Mouse (Mus musculus): ENCODE data around the gene Ncoa5.

Ncoa5 gene

DNA sequence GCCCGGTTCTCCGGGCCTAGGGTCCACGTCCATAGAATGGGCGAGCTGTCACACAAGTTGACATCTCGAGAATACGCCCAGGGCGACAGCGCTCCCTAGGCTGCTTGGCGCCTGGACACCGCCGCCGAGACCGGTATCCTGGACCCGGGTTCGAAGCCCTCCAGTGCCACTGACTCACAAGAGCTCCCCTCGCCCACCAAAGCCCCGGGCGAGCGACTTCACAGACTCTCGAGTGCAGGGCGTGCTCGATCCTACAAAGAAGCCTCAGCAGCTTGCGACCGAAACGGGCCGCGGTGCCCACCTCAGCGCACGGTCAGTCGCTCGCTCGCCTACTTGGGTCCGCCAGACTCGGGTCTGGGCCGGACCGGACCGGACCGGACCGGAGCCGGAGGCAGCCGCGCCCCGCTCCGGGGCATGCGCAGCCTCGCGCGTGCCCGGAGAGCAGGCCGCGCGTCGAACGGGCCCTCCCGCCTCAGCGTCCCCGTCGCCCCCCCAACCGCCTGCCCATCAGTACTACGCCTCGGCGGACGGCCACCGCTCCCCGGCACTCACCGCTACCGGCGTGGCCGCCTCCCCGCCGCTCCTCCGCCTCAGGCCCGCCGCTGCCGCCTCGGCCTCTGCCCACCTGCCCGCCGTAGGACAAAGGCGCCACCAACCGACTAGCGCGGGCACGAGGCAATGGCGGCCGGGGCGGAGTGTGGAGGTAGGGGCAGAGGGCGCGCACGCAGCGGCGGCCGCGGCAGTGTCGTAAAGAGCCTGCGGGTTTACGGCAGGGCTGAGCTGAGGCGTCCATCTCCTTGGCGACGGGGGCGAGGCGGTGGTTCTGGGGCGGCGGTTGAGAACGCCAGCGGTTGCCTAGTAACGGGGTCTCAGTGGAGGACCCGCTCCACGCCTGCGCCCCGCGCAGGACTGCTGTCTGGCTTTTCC, at the start of gene Ncoa5:
TSS of gene Ncoa5 (minus strand) at position 737 of the 927 bp plus-strand sequence.
- peak; percentile 98 for DNase-seq (ENCODE audit: low read depth, low spot score)

DNA sequence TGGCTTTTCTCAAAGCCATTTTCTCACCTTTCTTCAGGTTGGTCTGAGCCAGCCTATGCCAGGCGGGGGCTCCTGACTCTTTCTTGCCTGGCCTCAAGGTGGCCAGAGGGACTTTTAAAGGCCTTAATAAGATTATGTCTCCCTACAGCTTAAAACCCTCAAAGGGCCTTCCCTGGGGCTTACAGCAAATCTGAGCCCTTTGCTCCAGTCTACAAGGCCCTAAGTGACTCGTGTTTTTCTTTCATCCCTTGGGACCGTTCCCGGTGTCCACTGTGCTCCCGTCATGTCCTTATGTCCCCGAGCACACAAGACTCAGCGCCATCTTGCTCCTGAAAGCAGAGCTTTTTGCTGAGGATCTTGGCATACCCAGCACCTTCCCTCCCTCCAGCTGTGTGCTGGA, 46.6 kb upstream of the Ncoa5 start:
- no peak for DNase-seq (ENCODE audit: low read depth, low spot score)

DNA sequence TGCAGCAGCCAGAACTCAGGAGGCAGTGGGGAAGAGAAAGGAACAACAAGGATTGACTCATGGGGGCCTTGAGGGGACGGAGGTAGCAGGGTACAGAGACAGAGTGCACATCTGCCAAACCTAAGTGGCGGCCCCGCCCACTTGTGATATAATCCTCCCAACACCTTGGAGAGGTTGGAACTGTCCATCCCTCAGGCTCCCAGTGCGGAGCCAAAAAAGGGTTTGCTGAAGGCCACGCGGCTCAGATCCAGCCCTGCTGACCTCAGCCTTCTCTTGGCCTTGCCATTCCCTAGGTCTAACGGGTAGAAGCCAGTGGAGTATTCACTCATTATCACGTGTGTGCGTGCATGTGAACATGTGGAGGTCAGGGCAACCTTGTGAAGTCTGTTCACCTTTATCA, 46.0 kb upstream of the Ncoa5 start:
- DNase-seq (ENCODE audit: low read depth, low spot score) = no peak

DNA sequence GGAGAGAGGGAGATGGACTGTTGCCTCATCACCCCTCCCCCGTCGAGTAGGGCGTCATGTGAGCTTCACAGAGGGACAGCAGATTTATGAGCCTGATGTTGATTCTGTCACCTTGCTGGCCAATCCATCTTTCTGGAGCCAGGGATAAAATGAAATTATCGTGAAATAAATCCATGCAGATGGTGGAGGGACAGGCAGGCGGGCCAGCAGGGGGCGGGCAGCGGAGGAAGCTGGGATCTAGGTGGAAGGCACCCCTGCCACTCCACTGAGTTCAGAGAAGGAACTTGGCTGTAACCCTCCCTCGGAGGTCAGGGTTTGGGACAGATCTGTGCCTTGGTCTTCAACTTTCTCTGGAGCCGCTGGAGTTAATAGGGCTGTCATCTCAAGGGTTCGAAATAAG, 43.9 kb upstream of the Ncoa5 start:
- DNase-seq (ENCODE audit: low read depth, low spot score) = no peak

DNA sequence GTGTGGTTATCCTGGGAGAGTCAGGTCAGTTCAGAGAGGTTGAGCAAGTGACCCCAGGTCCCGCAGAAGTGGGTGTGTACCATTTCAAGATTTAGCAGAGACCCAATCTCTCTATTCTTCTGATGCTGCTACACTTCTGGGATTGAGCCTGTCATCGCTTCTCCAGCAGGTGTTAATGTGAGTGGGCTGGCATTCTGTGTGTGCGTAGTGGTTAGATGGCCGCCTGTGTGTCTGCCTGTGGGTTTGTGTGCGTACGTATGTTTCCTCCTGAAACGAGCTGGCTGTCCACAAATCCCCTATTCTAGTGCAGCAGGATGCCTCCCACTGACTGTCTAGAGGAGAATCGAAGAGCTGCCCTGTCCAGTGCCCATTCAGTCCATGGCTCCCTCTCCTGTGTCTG, 43.4 kb upstream of the Ncoa5 start:
- DNase-seq (ENCODE audit: low read depth, low spot score) = no peak

DNA sequence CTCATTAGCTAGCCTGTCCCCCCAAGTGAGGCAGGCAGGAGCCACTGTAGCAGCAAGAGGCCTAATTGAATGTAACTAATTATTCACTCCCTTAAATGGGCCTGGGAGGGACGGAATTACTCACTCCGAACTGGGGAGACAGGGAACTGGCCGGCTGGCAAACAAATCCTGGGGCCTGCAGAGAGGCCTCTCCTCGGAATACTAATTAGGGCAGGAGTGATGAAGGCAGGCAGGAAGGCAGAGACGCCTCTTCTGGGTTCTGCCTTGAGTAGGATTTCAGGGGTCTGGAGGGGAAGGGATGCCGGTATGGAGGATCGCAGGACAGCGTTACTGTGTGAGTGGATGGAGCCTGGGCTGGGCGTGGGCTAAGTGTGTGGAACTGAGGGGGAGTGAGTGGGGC, 42.4 kb upstream of the Ncoa5 start:
- no peak for DNase-seq (ENCODE audit: low read depth, low spot score)

DNA sequence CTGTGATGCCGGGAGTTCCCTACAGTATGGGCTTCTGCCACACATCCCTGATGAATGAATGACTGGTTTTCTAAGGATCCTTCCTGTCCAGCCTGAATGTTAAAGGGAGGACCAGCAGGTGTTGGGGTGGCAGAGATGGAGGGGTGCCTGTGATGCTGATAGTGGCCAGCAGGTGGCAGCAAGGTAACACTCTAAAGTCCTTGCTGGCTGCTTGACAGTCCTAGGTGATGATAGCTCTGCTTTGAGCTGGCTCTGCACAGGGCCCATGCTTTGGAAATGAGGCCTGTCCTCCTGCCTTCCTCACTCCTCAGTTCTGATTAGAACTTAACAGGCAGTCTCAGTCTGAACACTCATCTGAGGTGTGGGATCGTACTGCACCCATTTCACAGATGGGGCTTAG, 40.3 kb upstream of the Ncoa5 start:
- peak; percentile 73 for DNase-seq (ENCODE audit: low read depth, low spot score)

DNA sequence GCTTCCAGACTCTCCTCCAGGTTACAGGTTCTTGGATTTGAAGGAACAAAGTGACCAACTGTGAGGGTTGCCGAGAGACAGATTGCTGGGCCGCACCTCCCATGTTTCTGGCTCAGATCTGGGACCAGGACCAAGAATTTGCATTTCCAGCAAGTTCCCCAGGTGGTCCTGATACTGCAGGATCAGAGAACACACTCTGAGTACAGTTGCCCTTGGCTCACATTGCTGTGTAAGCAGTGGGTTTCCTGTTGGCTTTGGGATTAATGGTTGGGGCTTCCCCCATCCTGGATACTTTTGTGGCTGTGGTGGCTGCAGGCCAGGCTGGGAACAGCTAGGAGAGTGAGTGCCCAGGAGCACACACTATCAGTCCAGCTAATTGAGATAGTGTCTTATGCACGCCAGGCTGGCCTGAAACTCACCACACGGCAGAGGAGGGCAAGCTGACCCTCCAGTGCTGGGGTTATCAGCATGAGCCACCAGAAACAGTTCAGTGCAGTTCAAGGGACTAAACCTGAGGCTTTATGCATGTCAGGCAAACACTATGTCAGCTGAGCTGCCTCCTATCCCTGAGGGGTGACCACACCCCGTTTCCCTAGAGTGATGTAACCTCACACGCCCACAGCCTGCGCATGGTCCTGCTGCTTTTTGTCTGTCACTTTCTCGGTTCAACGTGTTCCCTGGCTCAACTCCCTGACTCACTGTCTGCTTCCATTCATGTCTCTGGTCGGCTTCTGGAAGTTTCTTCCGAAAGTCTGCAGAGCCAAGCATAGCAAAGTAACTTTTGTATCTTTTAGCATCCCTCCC, 39.6 kb upstream of the Ncoa5 start:
- peak; percentile 34 for DNase-seq (ENCODE audit: low read depth, low spot score)

DNA sequence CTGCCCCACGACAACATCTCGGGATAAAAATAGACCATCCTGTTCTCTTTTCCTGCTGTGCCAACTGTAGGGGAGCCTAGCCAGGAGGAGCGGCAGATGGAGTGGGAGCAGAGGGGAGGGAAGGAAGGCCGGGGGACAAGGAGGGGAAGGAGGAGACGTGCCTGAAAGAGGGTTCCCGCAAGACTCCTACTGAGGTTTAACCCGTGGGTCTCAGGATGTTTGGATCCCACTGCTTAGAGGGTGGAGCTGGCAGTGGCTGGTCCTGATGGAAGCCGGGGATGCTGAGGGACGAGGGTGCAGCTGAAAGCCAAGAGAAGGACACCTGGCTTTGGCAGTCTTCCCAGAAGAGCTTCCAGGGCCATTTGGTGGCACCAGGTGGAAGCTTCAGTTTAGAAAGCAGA, 38.7 kb upstream of the Ncoa5 start:
- DNase-seq (ENCODE audit: low read depth, low spot score) = no peak

DNA sequence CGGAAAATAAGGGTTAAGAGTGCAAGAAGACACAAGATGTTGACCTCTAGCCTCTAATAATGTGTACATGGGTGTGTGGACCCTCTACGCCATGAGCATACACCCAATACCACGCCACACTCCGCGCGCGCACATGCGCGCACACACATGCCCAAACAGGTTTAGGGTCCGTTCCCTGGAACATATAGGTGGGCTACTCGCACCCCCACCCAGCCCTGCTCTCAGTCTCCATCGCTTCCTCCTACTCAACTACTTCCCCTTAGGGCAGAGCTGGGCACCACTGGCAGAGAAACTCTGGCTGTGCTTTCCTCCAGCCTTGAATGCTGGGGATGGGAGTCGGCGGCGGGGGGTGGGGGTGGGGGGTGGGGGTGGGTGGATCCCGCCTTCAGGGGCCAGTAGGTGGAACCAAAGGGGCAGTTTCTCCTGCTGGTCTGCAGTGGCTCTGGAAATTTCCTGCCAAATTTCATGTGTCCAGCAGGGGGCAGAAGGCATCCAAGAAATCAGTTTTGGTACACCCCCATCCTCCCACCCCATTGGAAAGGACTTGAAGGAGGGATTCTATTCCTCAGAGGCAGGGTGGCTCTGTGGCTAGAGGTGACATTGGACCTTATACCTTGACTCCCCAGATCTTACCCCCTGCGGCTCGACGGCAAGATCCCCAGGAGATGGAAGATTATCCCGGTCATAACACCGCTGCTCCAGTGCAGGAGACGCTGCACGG, 35.6 kb upstream of the Ncoa5 start:
- peak; percentile 84 for DNase-seq (ENCODE audit: low read depth, low spot score)

DNA sequence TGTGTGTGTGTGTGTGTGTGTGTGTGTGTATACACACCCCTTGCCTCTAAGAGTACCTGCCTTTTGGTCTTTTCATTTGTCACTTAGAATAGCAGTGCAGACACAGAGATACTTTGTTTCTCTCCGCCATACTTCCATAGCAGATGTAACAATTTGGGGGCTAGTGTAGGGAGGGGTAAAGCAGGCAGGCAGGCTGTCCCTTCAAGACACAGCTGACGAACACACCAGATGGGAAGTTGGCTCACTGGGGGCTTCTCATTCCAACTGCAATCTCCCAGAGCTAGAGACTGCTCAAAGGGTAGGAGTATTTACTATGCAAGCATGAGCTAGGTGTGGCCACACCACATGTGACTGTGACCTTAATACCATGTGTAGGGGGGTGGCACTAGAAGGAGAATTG, 34.1 kb upstream of the Ncoa5 start:
- no peak for DNase-seq (ENCODE audit: low read depth, low spot score)

DNA sequence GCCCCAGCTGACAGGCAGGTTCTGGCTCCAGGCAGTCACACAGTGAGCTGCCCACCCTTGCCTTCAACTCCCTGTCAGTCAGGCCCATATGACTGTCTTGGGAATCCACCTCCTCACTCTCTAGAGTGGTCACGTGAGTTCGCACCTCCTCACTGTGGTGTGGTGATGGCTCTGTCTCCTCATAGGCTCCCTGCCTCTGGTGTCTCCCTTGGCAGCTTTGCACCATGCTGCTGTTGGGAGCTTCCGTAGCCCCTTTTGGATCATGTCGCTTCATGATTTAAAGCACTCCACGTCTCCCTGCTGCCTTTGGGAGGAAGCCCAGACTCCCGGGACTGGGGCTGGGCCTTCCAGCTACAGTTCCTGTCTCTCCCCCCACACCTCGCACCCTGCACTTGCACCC, 29.8 kb upstream of the Ncoa5 start:
- DNase-seq (ENCODE audit: low read depth, low spot score) = no peak

DNA sequence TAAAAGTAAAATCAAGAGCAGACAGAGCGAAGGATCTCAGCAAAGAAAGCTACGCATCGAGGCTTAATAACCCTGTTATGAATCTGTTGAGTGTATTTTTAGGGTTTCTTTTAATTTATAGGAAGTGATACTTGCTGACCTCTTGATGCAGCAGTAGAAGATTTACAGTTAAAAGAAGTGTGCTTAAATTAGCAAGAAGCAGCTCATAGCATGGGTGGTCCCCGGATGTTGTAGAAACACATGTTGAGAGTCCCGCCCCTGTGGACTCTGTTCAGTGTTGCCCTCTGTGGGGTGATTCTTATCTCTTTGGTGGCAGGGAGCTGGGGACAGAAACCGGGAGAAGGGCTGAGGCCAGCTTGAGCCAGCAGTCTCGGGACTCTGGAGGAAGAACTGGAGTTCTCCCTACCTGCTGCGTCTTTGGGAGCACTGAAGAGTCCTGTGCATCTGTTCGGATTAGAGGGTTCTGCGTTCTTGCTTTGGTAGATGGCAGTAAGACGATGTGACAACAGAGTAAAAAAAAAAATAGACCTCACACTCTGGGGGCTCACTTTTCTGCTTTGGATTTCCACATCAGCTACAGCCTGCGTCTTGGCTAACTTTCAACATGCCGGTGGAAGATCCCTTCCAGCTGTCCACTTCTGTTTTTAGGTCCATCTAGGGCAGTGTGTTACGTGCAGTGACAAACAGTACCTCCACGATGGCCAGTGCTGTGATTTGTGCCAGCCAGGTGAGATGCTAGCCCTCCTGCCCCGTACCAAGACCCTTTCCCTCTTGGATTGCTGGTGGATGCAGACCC, 27.2 kb upstream of the Ncoa5 start:
- no peak for DNase-seq (ENCODE audit: low read depth, low spot score)

DNA sequence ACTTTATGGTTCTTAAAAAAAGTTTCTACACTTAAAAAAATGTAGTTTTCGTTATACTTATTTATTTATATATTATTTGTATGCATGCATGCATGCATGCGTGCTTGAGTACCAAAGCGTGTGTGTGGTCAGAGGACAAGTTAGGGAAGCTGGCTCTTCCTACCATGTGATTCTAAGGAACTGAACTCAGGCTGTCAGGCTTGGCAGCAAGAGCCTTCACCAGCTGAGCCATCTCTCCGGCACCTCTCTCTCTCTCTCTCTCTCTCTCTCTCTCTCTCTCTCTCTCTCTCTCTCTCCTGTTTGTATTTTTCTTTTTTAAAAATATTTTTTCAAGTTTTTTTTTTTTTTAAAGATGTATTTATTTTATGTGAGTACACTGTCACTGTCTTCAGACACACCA, 25.3 kb upstream of the Ncoa5 start:
- no peak for DNase-seq (ENCODE audit: low read depth, low spot score)

DNA sequence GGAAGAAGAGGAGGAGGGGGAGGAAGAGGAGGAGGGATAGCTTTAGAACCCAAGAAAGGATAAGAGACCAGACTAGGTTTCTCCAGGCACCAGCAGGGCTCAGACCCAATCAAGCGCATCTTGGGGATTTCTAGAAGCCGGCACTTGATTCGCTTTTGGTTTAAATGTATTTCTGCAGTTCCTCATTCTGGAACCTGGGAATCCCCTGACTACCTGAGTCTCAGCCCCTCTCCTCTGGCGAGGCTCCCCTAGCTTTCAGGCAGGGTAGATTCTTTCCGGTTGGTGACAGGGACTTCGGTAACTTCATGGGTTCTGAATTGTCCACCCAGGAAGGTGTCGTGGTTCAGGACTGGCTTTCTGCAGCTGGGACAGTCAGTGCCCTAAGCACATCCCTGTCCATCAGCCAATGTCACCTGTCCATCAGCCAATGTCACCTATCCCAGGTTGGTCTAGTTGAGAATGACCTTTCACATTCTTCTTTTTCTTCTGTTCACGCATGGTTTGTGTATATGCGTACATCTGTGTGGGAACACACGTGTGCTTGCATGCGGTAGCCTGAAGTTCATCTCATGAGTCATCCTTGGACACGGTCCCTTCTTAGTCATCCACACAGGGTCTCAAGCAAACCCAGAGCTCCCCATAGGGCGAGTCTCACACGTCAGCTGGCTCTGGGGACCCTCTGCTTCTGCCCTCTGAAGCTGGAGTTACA, 21.9 kb upstream of the Ncoa5 start:
- DNase-seq (ENCODE audit: low read depth, low spot score) = no peak

DNA sequence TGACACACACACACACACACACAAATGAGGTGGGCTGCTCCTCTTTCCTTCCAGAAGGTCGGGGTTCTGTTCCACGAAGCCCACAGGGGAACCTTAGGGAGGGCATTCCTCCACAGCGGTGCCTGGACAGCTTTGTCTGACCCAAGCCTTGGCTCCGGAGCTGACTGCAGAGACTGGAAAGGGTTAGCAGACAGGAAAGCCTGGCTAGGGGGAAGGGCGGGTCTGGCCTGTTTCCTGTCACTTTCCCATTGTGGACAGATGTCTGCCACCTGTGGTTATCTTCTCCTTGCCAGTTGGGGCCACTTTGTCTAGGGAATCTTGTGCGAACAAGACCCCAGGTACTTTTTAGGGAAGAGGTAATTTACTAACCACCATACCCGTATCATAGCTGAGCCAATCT, 21.2 kb upstream of the Ncoa5 start:
- no peak for DNase-seq (ENCODE audit: low read depth, low spot score)

DNA sequence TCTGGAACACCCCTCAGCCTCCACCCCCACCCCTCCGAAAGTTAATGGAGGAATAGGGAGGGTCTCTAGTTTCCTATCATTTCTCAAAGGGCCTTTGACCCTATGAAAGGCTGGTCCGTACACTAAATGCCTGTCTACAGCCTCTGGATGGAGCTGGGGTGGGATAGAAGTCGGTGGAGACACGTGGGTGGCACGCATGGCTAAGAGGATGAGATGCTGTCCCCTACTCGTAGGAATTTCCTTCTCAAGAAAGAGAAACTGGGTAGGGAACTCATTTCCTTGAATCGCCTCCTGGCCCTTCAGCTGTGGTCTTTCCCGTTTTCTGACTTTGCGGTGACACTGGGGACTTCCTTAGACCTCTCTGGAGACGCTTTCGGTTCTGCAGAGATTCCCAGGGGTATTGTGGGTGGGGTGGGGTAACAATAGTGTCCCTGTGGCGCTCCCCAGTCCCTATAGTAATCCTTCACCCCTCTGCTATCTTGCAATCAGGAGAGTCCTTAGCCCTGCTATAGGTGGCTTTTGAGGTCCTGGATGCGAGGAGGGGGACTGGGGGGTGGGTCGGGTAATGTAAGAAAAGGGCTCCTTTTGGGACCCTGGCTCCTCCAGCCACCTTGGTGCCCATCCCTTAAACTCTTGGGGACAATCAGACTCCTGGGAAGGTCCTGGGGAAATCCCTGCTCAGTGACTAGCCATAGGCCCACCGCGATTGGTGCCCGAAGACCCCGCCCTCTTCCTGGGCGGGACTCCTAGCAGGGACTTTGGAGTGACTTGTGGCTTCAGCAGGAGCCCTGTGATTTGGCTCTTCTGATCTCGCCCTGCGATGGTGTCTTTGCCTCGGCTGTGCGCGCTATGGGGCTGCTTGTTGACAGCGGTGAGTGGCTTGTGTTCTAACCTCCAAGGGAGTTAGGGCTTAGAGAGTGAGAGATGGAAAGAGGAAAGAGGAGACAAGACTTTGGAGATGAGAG, 20.5 kb upstream of the Ncoa5 start, which contains the start of gene Cd40:
TSS of gene Cd40 (plus strand) at position 740 of the 965 bp plus-strand sequence.
- DNase-seq (ENCODE audit: low read depth, low spot score) = peak; percentile 74

DNA sequence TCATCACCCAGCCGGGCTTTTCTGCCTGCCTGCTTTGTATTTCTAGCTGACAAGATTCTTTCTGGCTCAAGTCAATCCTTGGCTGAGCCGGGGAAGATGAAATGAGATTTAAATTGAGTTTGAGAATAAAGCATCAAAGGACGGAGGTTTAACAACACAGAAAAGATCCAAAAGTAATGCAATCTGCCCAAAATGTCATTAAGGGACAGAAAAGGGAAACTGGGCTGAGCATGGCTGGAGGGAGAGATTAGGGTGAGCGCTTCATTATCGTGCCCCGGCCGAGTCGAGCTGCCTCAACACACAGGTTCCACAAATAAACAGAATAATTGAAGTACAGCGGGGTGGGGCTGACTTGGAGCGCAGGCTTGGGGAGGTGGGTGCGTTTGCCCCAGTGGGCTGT, 16.9 kb upstream of the Ncoa5 start:
- DNase-seq (ENCODE audit: low read depth, low spot score) = no peak

DNA sequence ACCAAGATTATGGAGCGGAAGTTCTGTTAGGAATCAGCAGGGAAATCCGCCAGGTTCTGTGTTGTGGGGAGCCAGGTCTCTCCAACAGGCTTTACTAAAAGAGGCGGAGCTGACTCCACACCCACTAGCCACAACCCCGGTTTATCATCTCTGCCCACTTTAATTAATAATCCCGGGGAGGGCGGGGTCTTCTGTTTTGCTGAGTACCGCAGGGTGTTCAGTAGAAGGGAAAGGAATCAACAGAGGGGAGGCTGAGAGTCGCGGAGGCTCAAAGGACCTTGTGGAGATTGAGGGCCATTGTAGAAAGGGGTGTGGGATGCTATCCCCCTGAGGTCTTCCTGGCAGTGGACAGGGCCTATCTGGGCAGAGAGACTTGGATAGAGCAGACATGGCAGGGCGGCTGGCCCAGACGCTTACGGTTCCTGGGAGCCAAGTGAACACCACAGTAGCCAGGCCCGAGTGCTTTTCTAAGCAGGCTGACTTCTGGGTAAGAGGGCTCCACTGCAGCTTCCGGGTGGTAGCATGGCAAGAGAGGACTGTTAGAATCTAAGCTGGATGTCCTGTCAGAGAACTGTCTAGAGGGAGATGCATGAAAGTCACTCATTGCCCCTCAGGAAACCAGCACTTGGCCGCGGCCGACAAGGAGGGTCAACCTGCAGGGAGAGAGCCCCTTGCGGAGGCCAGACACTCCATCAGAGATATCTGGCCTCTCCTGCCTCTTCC, 16.3 kb upstream of the Ncoa5 start:
- no peak for DNase-seq (ENCODE audit: low read depth, low spot score)
